In the genomic region with DNA sequence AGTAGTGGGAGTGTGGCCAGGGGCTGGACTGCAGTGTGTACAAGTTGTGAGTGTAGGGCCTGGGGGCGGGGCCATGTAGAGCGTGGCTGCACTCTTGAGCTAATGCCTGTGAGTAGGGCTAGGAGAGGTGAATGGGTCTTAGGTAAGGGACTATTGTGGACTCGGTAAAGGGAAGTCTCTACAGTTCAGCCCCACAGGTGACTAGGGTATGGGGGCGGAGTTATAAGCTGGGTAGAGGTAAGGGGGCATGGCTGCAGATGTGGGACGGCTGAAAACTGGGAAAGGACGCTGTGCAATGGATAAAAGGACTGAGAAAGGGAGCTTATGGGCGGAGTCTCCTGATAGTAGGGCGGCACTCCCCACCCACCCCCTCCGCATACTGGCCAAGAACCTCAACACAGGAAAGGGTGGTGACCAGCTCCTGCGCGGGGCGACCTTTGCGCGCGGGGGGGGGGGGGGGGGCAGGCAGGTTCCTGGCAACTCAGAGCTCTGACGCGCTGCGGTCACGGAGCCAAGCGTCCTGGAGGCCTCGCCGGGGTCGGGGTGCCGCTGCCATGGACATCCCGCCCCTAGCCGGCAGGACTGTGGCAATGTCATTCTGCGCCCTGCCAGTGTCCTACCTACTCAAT, we compare ENCODE assay signal across 7 mouse cellular contexts. TPM values are rescaled to one million over a fixed set of nuclear protein-coding genes. Genes with fewer than 3 reads are reported as not detected.
A peak's percentile ranks its signal among the peaks of the same experiment; 100 is the strongest.
DNase-seq lines count a peak whose midpoint lies in the region; ATAC-seq and TF ChIP-seq lines count a peak whose summit lies in the region.

A gene (plus strand): TSS at position 484 of the 629 bp plus-strand sequence.

- peak within 1 kb of the TSS; percentile 53 for H3K4me2 ChIP-seq in embryonic facial prominence, embryonic 13.5 days
- H3K4me2 ChIP-seq in heart, postnatal 0 days (ENCODE audit: low read depth, low read length), result peak within 1 kb of the TSS; percentile 70

- no peak within 1 kb of the TSS for H3K27ac ChIP-seq in embryonic facial prominence, embryonic 13.5 days
- no peak within 1 kb of the TSS for H3K27ac ChIP-seq in heart, postnatal 0 days (ENCODE audit: low read depth)
- no peak within 1 kb of the TSS; the same call in 1 of the 2 replicates for H3K27ac ChIP-seq in testis, adult 2 months (ENCODE audit: control insufficient read depth, insufficient read depth, low read depth, low read length)

- H3K4me1 ChIP-seq in embryonic facial prominence, embryonic 13.5 days, result peaks cover 8% of the 10 kb centered on the region; the same call in 1 of the 2 replicates
- peaks cover 16% of the 10 kb centered on the region for H3K4me1 ChIP-seq in heart, postnatal 0 days (ENCODE audit: control insufficient read depth, insufficient read depth)
- H3K4me1 ChIP-seq in testis, adult 2 months (ENCODE audit: control insufficient read depth, insufficient read depth, low read length), result peaks cover 11% of the 10 kb centered on the region

- TF ChIP-seq POLR2A in testis, adult 2 months (IDR thresholded peaks at IDR 0.05; ENCODE audit: control insufficient read depth, low read depth, low read length), result no peak

- TF ChIP-seq CTCF in heart, postnatal 0 days (IDR thresholded peaks at IDR 0.05; ENCODE audit: low read depth), result no peak
- no peak for TF ChIP-seq CTCF in testis, adult 2 months (IDR thresholded peaks at IDR 0.05; ENCODE audit: control insufficient read depth, insufficient read depth, insufficient replicate concordance, low read depth, low read length)

- H3K27me3 ChIP-seq in embryonic facial prominence, embryonic 13.5 days, result no peaks in the 10 kb centered on the region
- H3K27me3 ChIP-seq in heart, postnatal 0 days (ENCODE audit: control insufficient read depth, insufficient read depth, low read length), result no peaks in the 10 kb centered on the region
- H3K27me3 ChIP-seq in testis, adult 2 months (ENCODE audit: control insufficient read depth, insufficient read depth, low read length), result no peaks in the 10 kb centered on the region

- 16% methylated on average over 21 of the region's 27 CpGs for WGBS in embryonic facial prominence, embryonic 13.5 days
- WGBS in heart, postnatal 0 days, result 8% methylated on average over 21 of the region's 27 CpGs

- TF ChIP-seq EP300 in heart, postnatal 0 days (IDR thresholded peaks at IDR 0.05; ENCODE audit: low read depth), result no peak

- no peaks in the 10 kb centered on the region for H3K9me3 ChIP-seq in embryonic facial prominence, embryonic 13.5 days
- H3K9me3 ChIP-seq in heart, postnatal 0 days (replicated peaks; ENCODE audit: control insufficient read depth, low read length), result no peaks in the 10 kb centered on the region

- 0 out of 2 replicates have a peak, but pooled peaks have one; percentile 38 for ATAC-seq in embryonic facial prominence, embryonic 13.5 days (ENCODE audit: insufficient number of reproducible peaks, insufficient read depth, low FRiP score, low TSS enrichment, low read depth)
- ATAC-seq in heart, postnatal 0 days (ENCODE audit: insufficient read depth, low read depth), result peak; percentile 67

- DNase-seq in adrenal gland, postnatal 10 days, result peak; percentile 67
- peak; percentile 41 for DNase-seq in heart, postnatal 0 days (ENCODE audit: low spot score)
- peak; percentile 69 for DNase-seq in kidney, postnatal 10 days
- DNase-seq in lung, postnatal 25 days (ENCODE audit: low spot score), result peak; percentile 32
- DNase-seq in spleen, postnatal 36 days (ENCODE audit: low spot score in 2 of 2), result no peak

- peak within 1 kb of the TSS; percentile 12; the same call in 1 of the 2 replicates for H3K4me3 ChIP-seq in embryonic facial prominence, embryonic 13.5 days
- H3K4me3 ChIP-seq in heart, postnatal 0 days (ENCODE audit: low read depth, low read length), result peak within 1 kb of the TSS; percentile 34
- H3K4me3 ChIP-seq in testis, adult 2 months (ENCODE audit: control insufficient read depth, low read depth, low read length), result peak within 1 kb of the TSS; percentile 66

- H3K36me3 ChIP-seq in embryonic facial prominence, embryonic 13.5 days, result peaks cover 47% of the 10 kb centered on the region
- peaks cover 27% of the 10 kb centered on the region for H3K36me3 ChIP-seq in heart, postnatal 0 days (replicated peaks; ENCODE audit: control insufficient read depth, insufficient read depth, low read length)
- H3K36me3 ChIP-seq in testis, adult 2 months (ENCODE audit: control insufficient read depth, insufficient read depth, low read length), result no peaks in the 10 kb centered on the region; the same call in 1 of the 2 replicates

- no peak within 1 kb of the TSS; the same call in 1 of the 2 replicates for H3K9ac ChIP-seq in embryonic facial prominence, embryonic 13.5 days
- H3K9ac ChIP-seq in heart, postnatal 0 days (replicated peaks; ENCODE audit: low read depth, low read length), result no peak within 1 kb of the TSS

RNA-seq across cellular contexts. Expression of the gene that starts here (rescaled TPM):
- total RNA-seq in adrenal gland, postnatal 10 days (2021), result 1 to 10 TPM; 4.3 to 9.3 TPM
- polyA plus RNA-seq in embryonic facial prominence, embryonic 13.5 days (2015; fragmentation: Nextera tagmentation; extraction: Ambion mirVana), result 0.76 and 1.9 TPM in 2 replicates
- 2.1 TPM in 1 of 2 replicates, not detected in the other for total RNA-seq in heart, postnatal 0 days (2014; rRNA removed; ENCODE audit: low replicate concordance)
- 1.0 and 1.3 TPM in 2 replicates for polyA plus RNA-seq in heart, postnatal 0 days (2015; fragmentation: Nextera tagmentation; extraction: Ambion mirVana)
- 11.0 and 14.1 TPM in 2 replicates for polyA plus RNA-seq in testis, adult 2 months (2012; rRNA removed)

Comparison
In these comparisons a context has a peak if more than half of its experiments do, and no peak if none do; other contexts are left out.
1. DNase-seq: peak in adrenal gland, postnatal 10 days (single experiment), heart, postnatal 0 days (single experiment), kidney, postnatal 10 days (single experiment) and lung, postnatal 25 days (single experiment); none in spleen, postnatal 36 days (0 of 2).
2. H3K4me3 ChIP-seq: peak in every context shown above with its lines; median percentile 66 in testis, adult 2 months; 34 in heart, postnatal 0 days; 12 in embryonic facial prominence, embryonic 13.5 days.